Mouse (Mus musculus): ENCODE measurements around the gene Tas1r3. TPM values are rescaled to one million over a fixed set of nuclear protein-coding genes. Genes with fewer than 3 reads are reported as not detected.

The Tas1r3 gene
- polyA plus RNA-seq, 1 experiment from 2014 or later = 0.16 TPM

GRCm38 (mm10) chr4:155868614-155869298, 5.6 kb upstream of the Tas1r3 start:
- H3K4me2 ChIP-seq = peak overlapping the region; percentile 96
- H3K36me3 ChIP-seq (ENCODE audit: insufficient read depth) = peaks cover 35% of the 10 kb centered on the region
- ATAC-seq (ENCODE audit: insufficient read depth) (peak; percentile 52; the same call in 1 of the 2 replicates), DNase-seq (no peak)
- H3K27ac ChIP-seq (ENCODE audit: low read depth) = 0 out of 2 replicates have a peak overlapping the region, but pooled peaks have one; percentile 30
- no peaks in the 10 kb centered on the region for H3K27me3 ChIP-seq (ENCODE audit: insufficient read depth, low read length)
- peak overlapping the region; percentile 71 for H3K9ac ChIP-seq
- peaks cover 4% of the 10 kb centered on the region; the same call in 1 of the 2 replicates for H3K4me1 ChIP-seq (ENCODE audit: insufficient read depth)
- WGBS = 6% methylated on average over 22 of the region's 22 CpGs
- no peak for TF ChIP-seq CTCF (IDR thresholded peaks at IDR 0.05; ENCODE audit: low read depth)
- no peaks in the 10 kb centered on the region for H3K9me3 ChIP-seq (ENCODE audit: low read depth, low read length)
- H3K4me3 ChIP-seq (ENCODE audit: low read depth, low read length) = peak overlapping the region; percentile 66

- Histone ChIP-seq H3K36me3 (ENCODE audit: insufficient read depth) (peaks cover 47% of the 10 kb centered on the region), H3K4me1 (ENCODE audit: insufficient read depth) (no peaks in the 10 kb centered on the region), H3K27ac (ENCODE audit: low read depth) (no peak overlapping the region), H3K27me3 (ENCODE audit: insufficient read depth, low read length) (no peaks in the 10 kb centered on the region), H3K4me2 (no peak overlapping the region), H3K9ac (no peak overlapping the region), H3K9me3 (ENCODE audit: low read depth, low read length) (no peaks in the 10 kb centered on the region), H3K4me3 (ENCODE audit: low read depth, low read length) (no peak overlapping the region)
- WGBS = 83% methylated on average over 7 of the region's 7 CpGs
- DNase-seq (no peak), ATAC-seq (ENCODE audit: insufficient read depth) (no peak)
- no peak for TF ChIP-seq CTCF (IDR thresholded peaks at IDR 0.05; ENCODE audit: low read depth)
Measured at GRCm38 (mm10) chr4:155861787-155862186, 1.4 kb downstream of the Tas1r3 start.

GRCm38 (mm10) chr4:155859318-155859717, 3.8 kb downstream of the Tas1r3 start:
- no peak overlapping the region for H3K4me2 ChIP-seq
- DNase-seq = peak; percentile 90
- no peak overlapping the region for H3K9ac ChIP-seq
- H3K9me3 ChIP-seq (ENCODE audit: low read depth, low read length) = no peaks in the 10 kb centered on the region
- WGBS = 15% methylated on average over 13 of the region's 13 CpGs
- ATAC-seq (ENCODE audit: insufficient read depth) = peak; percentile 65
- no peak for TF ChIP-seq CTCF (IDR thresholded peaks at IDR 0.05; ENCODE audit: low read depth)
- no peak overlapping the region for H3K27ac ChIP-seq (ENCODE audit: low read depth)
- no peaks in the 10 kb centered on the region for H3K27me3 ChIP-seq (ENCODE audit: insufficient read depth, low read length)
- H3K4me3 ChIP-seq (ENCODE audit: low read depth, low read length) = no peak overlapping the region
- no peaks in the 10 kb centered on the region for H3K4me1 ChIP-seq (ENCODE audit: insufficient read depth)
- H3K36me3 ChIP-seq (ENCODE audit: insufficient read depth) = peaks cover 59% of the 10 kb centered on the region

- H3K4me3 ChIP-seq (ENCODE audit: low read depth, low read length) = no peak overlapping the region
- H3K9ac ChIP-seq = no peak overlapping the region
- H3K36me3 ChIP-seq (ENCODE audit: insufficient read depth) = peaks cover 70% of the 10 kb centered on the region
- no peaks in the 10 kb centered on the region for H3K27me3 ChIP-seq (ENCODE audit: insufficient read depth, low read length)
- TF ChIP-seq CTCF (IDR thresholded peaks at IDR 0.05; ENCODE audit: low read depth) = no peak
- H3K4me1 ChIP-seq (ENCODE audit: insufficient read depth) = no peaks in the 10 kb centered on the region
- WGBS = 75% methylated on average over 3 of the region's 3 CpGs
- DNase-seq (no peak), ATAC-seq (ENCODE audit: insufficient read depth) (no peak)
- H3K27ac ChIP-seq (ENCODE audit: low read depth) = no peak overlapping the region
- no peak overlapping the region for H3K4me2 ChIP-seq
- no peaks in the 10 kb centered on the region for H3K9me3 ChIP-seq (ENCODE audit: low read depth, low read length)
Measured at GRCm38 (mm10) chr4:155856881-155857280, 6.3 kb downstream of the Tas1r3 start.

- ATAC-seq (ENCODE audit: insufficient read depth) (no peak), DNase-seq (no peak)
- no peak overlapping the region for H3K4me3 ChIP-seq (ENCODE audit: low read depth, low read length)
- no peak overlapping the region for H3K4me2 ChIP-seq
- H3K27me3 ChIP-seq (ENCODE audit: insufficient read depth, low read length) = no peaks in the 10 kb centered on the region
- H3K27ac ChIP-seq (ENCODE audit: low read depth) = no peak overlapping the region
- WGBS = 87% methylated on average over 12 of the region's 12 CpGs
- H3K9ac ChIP-seq = no peak overlapping the region
- H3K4me1 ChIP-seq (ENCODE audit: insufficient read depth) = no peaks in the 10 kb centered on the region
- no peak for TF ChIP-seq CTCF (IDR thresholded peaks at IDR 0.05; ENCODE audit: low read depth)
- no peaks in the 10 kb centered on the region for H3K9me3 ChIP-seq (ENCODE audit: low read depth, low read length)
- H3K36me3 ChIP-seq (ENCODE audit: insufficient read depth) = peaks cover 70% of the 10 kb centered on the region
Measured at GRCm38 (mm10) chr4:155856071-155856470, 7.1 kb downstream of the Tas1r3 start.

GRCm38 (mm10) chr4:155854991-155855390, 8.2 kb downstream of the Tas1r3 start:
- no peak overlapping the region for H3K4me3 ChIP-seq (ENCODE audit: low read depth, low read length)
- 96% methylated on average over 12 of the region's 12 CpGs for WGBS
- H3K9me3 ChIP-seq (ENCODE audit: low read depth, low read length) = no peaks in the 10 kb centered on the region
- no peaks in the 10 kb centered on the region for H3K4me1 ChIP-seq (ENCODE audit: insufficient read depth)
- DNase-seq (no peak), ATAC-seq (ENCODE audit: insufficient read depth) (no peak)
- H3K27me3 ChIP-seq (ENCODE audit: insufficient read depth, low read length) = no peaks in the 10 kb centered on the region
- H3K27ac ChIP-seq (ENCODE audit: low read depth) = no peak overlapping the region
- H3K36me3 ChIP-seq (ENCODE audit: insufficient read depth) = peaks cover 63% of the 10 kb centered on the region
- H3K9ac ChIP-seq = no peak overlapping the region
- no peak overlapping the region for H3K4me2 ChIP-seq
- TF ChIP-seq CTCF (IDR thresholded peaks at IDR 0.05; ENCODE audit: low read depth) = no peak

GRCm38 (mm10) chr4:155853421-155853820, 9.7 kb downstream of the Tas1r3 start:
- no peak overlapping the region for H3K9ac ChIP-seq
- WGBS = 87% methylated on average over 9 of the region's 9 CpGs
- no peaks in the 10 kb centered on the region for H3K27me3 ChIP-seq (ENCODE audit: insufficient read depth, low read length)
- H3K4me3 ChIP-seq (ENCODE audit: low read depth, low read length) = no peak overlapping the region
- ATAC-seq (ENCODE audit: insufficient read depth) (no peak), DNase-seq (no peak)
- H3K36me3 ChIP-seq (ENCODE audit: insufficient read depth) = peaks cover 52% of the 10 kb centered on the region
- H3K4me1 ChIP-seq (ENCODE audit: insufficient read depth) = 0 out of 2 replicates have a peak, but pooled peaks cover 3% of the 10 kb centered on the region
- H3K4me2 ChIP-seq = no peak overlapping the region
- H3K27ac ChIP-seq (ENCODE audit: low read depth) = no peak overlapping the region
- H3K9me3 ChIP-seq (ENCODE audit: low read depth, low read length) = no peaks in the 10 kb centered on the region
- no peak for TF ChIP-seq CTCF (IDR thresholded peaks at IDR 0.05; ENCODE audit: low read depth)
